Mouse (Mus musculus) cerebellum, postnatal 25 days (tissue): ENCODE data around the gene Zfp512b.

Experiments
- DNase-seq, 2 experiments: peaks; one replicate each; pipeline ENCODE4 v3.0.0; 2021; ENCODE audit warnings: mixed read lengths in 2 of 2

The Zfp512b gene

DNA sequence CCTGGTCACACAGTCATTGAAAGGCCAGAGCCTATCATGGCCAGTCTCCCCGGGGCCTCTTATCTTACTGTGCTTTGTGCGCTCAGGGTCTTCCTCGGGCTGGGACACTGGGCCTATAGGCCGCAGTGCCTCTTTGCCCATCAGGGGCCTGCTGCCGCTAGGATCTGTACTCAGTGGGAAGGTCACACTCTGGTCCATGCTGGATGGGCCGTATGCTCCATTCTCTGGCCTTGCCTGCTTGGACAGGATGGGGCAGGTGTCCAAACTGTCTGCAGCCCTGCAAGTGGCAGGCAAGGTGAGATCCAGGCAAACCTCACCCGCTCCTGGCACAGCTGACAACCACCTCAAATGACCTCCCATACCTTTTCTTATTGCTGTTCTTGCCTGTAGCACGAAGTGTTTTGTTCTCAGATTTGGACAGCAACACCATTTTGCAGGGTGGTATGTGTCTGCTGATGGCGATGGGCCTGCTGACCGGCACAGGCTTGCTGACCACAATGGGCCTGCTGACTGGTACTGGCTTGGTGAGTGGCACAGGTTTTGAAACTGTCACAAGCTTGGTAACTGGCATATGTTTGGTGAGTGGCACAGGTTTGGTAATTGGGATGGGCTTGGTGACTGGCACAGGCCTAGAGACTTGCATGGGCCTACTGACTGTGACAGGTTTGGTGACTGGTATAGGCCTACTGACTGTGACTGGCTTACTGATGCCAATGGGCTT lies 3.4 kb downstream of the Zfp512b start:
- peak; percentile 40 to 59 for DNase-seq

DNA sequence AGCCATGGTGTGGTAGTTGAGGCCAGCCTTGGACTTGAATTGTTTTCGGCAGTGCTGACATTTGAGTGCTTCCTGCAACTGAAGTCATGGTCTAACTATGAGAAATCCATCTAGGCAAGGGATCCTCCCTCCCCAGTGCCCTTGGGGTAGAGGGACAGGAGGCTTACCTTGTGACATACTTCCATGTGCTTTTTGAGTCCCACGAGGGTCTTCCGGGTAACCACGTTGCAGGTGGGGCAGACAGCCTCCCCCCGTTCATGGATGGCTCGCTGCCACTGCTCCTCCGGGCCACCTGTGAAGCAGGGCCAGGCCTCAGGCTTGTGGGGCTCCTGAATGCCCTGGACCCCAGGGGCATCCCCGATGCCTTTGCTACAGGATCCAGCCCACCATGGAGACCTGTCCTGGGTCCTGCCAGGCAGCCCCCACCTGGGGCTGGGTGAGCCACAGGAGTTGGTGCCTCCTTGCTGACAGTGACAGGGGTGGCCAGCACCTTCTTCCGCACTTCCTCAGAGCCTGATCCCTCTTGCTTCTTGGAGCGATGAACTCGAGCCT lies 4.3 kb downstream of the Zfp512b start:
- peak in 1 of 2 experiments; percentile 29 for DNase-seq

DNA sequence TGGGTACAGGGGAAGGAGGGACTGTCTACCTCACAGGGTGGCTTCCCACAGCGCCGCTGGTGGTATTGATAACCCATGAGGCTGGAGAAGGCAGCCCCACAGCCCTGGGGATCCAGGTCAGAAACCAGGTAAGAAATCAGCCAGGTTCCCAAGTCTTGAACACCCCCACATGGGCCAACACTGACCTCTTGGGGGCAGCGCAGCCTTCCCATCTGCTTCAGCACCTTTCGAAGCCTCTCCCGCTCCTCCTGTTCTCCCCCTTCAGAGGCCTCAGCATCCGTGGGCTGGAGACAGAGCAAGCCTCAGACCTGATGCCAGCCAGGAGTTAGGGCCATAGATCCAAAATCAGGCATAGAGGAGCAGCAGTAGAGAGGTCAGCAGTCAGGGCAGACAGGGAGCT lies 4.8 kb downstream of the Zfp512b start:
- peak in 1 of 2 experiments; percentile 31 for DNase-seq

DNA sequence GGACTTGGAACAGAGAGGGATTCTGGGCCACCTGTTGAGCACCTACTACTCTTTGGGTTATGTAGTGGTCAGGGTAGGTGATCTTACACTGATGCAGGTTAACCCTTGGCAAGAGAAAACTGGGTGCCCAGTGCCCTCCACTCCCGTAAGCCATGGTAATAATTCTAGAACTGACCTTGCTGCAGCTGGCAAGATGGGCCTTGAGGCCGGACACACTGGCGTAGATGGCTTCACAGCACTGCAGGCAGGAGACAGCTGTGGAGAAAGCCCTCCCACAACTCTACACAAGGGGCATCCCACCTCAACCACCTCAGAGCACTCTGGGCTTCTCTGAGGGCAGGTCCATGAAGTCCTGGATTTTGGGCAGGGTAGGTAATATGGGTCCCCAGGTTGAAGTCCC lies 6.5 kb downstream of the Zfp512b start:
- DNase-seq = no peak

DNA sequence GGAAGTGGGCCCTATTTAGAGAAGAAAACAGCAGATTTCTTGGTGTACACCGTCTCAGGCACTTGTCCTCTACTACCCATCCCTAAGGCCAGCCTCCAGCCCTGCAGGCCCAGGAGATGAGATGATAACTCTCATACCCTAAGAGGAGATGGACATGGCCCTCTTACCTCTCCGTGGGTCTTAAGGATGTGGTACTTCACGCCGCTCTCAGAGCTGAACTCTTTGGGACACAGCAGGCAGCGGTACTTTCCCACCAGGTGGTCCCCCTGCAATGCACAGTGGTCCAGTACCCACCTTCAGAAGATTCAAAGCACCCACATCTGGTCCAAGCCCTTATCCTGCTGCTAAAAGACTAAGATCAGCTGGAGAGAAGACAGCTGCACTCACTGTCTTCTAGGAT lies 7.1 kb downstream of the Zfp512b start:
- DNase-seq = no peak

DNA sequence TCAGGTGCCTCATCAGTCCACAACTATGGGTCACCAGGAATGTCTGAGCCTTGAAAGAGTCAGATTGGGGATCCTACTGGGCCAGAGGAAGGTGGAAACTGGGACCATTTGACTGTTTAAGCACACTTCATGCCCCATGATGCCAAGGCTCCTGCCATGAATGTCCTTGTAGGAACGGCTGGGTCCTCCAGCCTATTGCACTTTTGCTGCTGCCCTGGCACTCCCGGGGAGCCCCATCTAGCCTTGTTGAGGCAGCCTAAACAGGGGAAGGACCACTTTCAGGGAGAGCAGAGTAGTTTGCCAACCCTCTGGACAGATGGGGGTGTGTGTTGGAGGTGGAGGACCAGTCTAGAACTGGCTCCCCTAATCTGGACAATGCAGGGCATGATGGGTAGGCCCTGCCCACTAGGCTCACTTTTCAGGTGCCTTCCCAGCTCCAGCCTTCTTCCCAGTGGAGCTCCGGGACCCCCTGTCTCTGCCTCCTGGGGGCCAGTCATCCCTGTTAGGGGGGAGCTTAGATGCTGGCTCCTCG lies 8.1 kb downstream of the Zfp512b start, which contains the start of gene Uckl1:
Uckl1 (minus strand) TSS at position 482 of the 532 bp plus-strand sequence.
- DNase-seq = peak in 1 of 2 experiments; percentile 6

DNA sequence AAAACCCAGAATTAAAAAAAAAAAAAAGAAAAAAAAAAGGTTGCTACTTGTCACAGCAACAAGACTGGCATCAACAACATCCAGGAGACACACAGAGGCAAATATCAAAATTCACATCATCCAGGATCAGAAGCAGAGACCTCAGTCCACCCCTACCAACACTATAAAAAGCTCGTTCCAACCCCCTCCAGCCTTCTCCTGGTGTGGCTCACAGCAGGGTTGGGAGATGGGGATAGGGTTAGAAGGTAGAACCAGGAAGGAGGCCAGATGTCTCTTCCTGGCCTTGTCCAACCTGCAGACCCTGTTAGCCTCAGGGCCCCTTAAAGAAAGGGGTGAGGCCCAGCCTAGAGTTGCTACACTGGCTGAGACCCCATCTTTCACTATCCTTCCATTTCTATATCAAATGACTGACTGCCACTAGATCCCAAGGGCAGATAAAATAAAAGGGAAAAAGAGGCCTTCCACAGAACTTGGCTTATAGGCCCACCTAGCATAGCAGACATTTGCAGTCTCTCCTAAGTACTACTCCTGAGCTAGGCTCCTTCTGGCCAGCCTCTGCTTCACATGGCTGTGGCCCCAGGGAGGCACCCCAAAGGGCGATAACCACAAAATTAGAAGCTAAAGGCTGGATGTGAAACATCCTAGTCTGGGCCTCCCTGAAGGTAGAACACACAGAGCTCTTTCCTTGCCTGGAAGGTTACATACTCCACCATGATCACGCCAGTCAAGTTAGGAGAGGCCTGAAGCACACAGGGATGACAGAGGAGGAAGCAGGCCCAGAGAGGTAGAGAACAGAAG lies 8.9 kb downstream of the Zfp512b start:
- DNase-seq = no peak

DNA sequence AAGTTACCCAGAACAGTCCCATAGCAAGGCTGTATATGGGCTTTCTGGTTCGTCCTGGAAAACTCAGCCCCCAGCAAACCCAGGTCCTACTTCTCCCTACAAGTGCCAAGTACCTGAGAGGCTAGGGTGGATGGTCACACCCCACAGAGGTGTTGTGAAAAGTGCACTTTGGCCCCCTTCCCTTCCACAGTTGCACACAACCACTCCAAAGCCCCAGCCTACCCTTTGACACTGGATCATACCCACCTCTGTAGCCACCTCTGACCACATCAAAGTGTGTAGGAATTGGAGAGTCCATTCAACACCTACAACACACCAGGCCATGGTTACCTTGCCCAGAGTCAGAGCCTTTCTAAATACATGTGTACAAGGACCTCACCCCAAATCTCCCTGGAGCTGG lies 9.7 kb downstream of the Zfp512b start:
- peak in 1 of 2 experiments; percentile 7 for DNase-seq

DNA sequence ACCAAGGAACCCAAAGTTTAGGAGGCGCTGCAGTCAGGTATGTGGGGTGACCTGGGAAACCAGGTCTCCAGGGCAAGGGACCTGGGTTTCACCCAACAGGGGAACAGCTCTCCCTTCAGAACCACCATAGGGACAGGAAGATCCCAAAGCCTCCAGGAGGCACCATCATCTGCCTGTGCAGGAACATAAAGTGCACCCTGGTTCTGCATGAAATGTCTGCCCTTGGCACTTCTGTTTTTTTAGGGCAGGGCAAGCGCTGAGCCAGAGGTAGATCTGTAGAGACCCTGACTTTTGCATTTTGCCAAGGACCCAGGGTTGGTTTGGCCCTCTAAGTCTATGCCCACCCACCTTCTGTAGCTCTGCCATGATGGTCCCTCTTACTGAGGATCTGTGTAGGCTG lies 10.2 kb downstream of the Zfp512b start:
- DNase-seq = no peak

DNA sequence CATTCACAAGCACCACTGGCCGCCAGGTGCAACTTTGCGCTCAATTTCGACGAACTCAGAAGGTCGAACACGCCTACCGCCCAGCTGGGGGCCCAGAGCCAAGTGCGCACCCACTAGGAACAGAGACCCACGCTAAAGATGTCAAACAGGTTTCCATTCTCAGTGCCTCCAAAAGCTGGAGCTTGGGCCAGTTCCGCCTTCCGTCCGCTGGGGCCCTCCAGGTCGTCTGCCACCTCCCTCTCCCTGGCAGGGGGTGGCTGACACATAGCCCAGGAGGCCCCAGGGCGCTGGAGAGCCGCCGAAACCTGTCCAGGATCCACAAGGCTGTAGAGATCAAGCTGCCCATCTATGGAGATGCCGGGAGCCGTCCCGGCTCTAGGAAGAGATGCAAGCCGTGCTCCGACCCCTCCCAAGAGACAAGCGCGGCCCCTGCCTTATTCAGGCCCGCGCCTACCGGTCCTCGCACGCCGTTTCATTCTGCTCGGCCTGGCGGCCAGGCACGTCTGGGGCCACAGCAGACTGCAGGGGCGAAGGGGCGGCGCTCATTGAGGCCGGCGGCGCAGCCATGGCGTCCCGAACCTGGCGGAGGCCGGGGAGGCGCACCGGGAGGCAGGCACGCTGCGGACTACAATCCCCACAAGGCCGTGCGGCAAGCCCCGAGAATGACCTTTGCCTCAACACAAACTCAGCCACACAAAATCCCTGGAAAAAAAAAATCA lies 11.0 kb downstream of the Zfp512b start:
- DNase-seq = peak; percentile 91 to 93

DNA sequence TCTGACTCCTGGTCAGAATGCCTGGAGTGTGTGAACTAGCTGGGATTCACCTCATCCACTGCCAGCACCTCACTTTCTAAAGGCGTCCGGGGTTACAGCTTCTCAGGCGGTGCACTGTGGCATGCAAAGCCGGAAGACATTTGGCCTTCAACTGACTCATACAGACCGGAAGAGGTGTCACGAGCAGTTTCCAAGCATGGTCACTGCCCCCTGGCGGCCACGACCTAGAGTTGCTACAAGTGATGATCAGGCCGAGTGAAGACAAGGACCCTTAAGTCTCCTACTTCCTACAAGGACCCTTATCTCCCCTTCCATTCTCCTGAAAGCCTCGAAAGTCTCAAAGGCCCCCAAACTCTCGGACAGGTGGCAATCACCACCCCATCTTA lies 11.6 kb downstream of the Zfp512b start:
- peak; percentile 85 to 86 for DNase-seq

DNA sequence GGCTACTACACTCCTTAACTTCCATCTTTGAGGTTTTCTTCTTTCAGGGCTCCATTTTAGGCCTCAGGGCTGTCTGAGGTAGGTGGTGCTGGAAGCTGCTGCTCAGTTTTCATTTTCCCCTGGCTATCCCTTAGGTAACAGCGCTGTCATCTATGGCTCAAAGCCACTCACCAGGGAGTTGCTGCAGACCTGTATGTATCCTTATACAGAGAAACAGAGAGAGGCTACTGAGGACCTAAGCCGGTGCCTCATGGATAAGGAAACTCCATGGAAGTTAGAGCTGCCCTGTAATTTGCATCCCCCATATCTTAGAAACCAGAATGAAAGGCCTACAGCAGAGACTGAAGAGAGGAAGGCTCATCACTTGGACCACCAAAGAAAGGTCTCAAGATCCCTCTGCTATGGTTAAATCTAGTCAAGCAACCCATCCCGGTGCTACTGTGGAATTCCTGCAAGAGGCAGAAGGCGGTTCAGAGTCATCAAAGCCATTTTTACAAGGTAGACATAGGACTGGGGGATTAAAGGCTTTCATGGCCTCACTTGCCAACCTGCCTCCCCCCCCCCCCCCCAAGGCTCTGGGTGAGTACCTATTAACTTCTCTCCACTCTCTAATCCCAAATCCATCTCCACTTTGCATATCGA lies 12.4 kb downstream of the Zfp512b start:
- DNase-seq = peak in 1 of 2 experiments; percentile 5

DNA sequence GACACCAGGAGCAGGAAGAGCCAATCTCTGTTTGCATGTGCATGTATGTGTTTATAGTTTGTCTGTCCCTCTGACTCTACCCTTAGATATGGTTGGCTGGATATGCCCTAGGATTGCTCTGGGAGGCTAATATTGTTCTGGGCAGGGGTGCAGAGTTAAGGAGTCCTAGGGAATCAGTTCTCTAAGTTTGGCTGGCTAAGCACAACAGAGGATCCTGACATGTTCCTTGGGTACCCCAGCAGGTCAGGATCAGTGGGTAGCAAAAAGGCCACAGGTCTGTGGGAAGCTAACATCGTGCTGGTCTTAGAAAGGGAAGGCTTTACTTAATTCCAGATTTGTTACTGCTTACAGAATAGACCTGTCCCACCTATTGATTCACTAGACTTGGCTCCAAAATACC lies 12.9 kb downstream of the Zfp512b start:
- DNase-seq = peak in 1 of 2 experiments; percentile 11

DNA sequence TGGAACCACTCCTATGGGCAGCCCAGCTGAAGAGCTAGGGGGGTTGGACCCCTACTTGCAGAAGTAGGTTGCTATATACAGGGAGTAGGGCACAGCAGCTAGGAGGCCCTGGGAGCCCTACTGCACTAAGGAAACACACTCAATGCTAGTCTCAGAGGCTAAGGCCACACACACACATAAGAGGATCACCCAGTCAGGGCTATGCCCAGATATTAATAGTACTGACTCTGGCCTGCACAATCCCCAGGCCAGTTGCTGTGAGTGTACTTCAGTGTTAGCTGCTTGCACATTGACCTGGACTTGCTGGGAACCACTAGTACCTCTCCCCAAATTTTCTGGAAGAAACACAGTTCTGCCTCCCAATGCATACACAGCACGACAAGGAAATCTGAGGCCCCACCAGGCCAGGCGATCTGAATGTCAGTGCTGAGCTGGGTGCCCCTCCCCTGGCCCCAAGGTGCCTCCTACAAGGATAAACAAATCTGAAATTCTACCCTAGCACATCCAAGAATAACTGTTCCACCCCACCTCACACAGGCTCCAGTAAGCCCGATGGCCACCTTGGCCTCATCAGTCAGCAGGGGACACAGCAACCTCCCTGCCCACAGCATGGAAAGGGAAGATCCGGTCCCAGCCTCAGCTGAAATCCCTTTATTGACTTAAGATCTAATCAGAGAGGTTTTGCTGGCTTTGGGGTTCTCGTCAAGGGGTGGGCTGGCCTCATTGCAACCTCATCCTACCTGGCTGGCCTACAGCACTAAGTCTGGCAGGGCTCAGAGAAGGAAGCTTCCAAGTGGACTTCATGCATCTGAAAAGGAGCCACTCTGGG lies 13.6 kb downstream of the Zfp512b start:
- DNase-seq = peak in 1 of 2 experiments; percentile 19

DNA sequence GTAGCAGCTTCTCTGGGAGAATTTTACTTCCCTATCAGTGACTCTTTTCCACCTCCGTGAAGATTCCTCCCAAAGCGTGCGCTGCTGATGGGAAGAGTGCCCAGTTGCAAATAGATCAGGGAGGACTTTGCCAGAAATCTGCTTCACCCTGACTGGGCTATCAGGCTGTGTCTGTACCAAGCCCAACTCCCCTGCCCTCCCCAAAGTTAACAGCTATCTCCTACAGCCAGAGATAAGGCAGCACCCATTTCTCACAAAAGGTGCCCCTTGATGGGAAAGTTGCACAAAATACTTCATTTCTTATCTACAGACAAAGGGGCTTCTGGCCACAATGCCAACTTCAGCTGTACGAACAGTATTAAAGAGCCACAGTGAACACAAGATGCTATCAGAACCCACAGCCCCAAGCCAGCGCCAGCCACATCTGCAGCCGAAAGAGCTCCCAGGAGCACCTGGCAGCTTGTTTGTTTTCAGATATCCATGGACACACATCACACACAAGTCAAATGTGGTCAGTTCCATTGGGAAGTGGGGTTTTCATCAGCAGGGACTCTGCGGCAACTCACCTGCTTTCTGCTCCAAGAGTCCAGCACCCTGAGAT lies 14.5 kb downstream of the Zfp512b start:
- DNase-seq = peak; percentile 63 to 71

DNA sequence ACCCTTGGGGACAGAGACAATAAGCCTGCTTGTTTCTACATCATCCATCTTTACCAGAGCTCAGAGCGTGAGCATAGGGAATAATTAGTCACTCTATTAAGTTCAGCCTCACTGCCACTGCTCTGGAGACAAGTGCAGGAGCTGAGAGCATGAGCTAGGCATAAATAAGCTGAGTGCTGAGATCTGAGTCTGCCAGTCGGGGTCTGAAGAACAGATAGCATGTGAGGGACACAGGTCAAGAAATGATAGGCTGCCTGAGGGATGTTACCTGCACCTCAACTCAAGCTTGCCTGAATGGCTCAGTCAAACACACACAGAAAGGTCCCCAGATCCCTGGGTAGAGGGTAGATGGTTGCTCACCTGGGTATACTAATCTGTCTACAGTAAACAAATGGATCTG lies 15.5 kb downstream of the Zfp512b start:
- peak; percentile 4 to 32 for DNase-seq

DNA sequence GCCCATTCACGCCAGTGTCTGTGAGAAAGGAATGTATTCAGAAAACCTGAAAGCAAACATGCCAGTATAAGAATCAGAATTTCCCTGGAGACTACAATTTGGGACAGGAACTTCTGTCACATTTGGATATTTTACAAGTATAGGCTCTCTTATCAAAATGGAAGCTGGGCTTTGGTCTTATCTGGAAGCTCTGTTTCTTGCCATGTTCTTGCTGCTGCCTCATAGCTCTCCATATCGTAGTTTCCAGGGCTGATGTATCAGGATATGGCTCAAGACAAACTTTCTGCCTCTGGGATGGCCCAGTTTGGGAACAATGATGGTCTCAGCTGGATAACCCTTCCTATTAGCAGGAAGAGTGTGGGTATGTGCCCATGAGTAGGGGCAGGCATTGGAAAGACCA lies 16.0 kb downstream of the Zfp512b start:
- peak in 1 of 2 experiments; percentile 6 for DNase-seq

DNA sequence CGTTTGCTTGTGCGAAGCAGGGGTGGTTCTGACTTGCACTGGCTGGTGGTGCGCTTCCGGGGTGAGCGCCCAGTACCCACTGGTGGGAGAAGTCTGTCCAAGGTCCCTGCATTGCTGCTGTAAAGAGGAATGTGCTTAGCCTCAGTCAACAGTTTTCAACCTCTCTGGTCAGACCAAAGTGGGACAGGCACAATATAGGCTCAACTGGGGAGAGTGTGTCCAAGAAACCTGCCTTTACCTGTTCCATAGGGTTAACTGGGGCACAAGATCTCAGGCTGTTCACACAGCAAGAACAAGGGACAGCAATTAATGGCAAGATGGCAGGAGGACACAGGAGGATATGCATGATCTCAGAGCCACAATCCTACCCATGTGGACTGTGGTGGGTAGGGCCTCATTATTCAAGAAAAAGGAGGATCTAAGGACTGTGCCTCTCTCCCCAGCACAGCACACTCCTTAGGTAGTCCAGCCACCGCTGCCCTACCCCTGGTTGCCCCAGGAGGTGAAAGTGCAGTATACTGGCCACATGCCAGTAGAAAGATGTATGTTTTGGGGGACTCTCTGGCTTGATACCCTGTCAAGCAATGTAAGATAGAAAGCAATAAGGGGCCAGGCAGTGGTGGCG lies 17.6 kb downstream of the Zfp512b start:
- peak in 1 of 2 experiments; percentile 1 for DNase-seq

DNA sequence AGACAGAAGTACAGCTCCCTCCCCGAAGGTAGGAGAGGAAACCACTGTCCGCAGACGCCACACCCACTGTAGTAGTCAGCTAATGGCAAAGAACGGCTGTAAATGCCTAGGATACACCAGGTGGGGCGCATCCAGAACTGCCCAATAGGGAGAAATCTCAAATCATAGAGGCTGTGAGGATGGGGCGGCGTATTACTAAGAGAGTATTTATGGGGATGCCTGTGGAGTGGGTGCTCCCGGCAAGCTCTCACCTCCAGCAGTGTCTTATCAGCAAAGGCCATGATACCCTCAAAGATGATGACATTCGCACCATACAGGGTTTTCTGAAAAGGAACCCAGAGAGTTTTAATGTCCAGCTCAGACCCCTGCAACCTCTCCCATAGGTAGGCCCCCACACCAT lies 18.6 kb downstream of the Zfp512b start:
- DNase-seq = peak in 1 of 2 experiments; percentile 9
